Mouse (Mus musculus) ovary, postnatal 14 days (tissue): ENCODE results near the gene Pmvk.
"Not testable (repeated sequence)": the region's sequence is repeated elsewhere in the genome, so short reads cannot be mapped to it uniquely, and the experiment has no call there.

Experiments
- DNase-seq: peaks from one replicate; pipeline ENCODE4 v3.0.0; 2022; ENCODE audit warnings: low spot score

Pmvk gene

GRCm38 (mm10) chr3:89429021-89429420, 25.3 kb upstream of the Pmvk start:
- not testable (repeated sequence) for DNase-seq

- peak; percentile 88 for DNase-seq
These were observed 23.9 kb upstream of the Pmvk start, which contains the start of gene Pygo2 for GRCm38 (mm10) chr3:89430171-89431159. Gene Pygo2 (plus strand): TSS chr3:89430214.

- no peak for DNase-seq
These were observed 21.7 kb upstream of the Pmvk start for GRCm38 (mm10) chr3:89432606-89433005.

- no peak for DNase-seq
These were observed 19.8 kb upstream of the Pmvk start for GRCm38 (mm10) chr3:89434532-89434931.

GRCm38 (mm10) chr3:89435041-89435440, 19.3 kb upstream of the Pmvk start:
- no peak for DNase-seq

GRCm38 (mm10) chr3:89436176-89437113, 17.9 kb upstream of the Pmvk start, which contains the start of gene Pbxip1:
Gene Pbxip1 (plus strand): TSS chr3:89436706.
- DNase-seq: peak; percentile 45

GRCm38 (mm10) chr3:89437269-89437668, 17.1 kb upstream of the Pmvk start:
- DNase-seq: no peak

GRCm38 (mm10) chr3:89440691-89441090, 13.7 kb upstream of the Pmvk start:
- no peak for DNase-seq

GRCm38 (mm10) chr3:89448720-89449537, 5.4 kb upstream of the Pmvk start:
- no peak for DNase-seq

- DNase-seq: peak; percentile 55
These were observed 4.8 kb upstream of the Pmvk start for GRCm38 (mm10) chr3:89449541-89449940.

- no peak for DNase-seq
These were observed 2.4 kb upstream of the Pmvk start for GRCm38 (mm10) chr3:89451916-89452315.

- no peak for DNase-seq
These were observed 1.5 kb downstream of the Pmvk start for GRCm38 (mm10) chr3:89455786-89456285.

- peak; percentile 63 for DNase-seq
These were observed 2.7 kb downstream of the Pmvk start for GRCm38 (mm10) chr3:89456726-89457665.

GRCm38 (mm10) chr3:89458372-89458964, 4.1 kb downstream of the Pmvk start:
- DNase-seq: no peak

- DNase-seq: peak; percentile 83
These were observed 4.8 kb downstream of the Pmvk start for GRCm38 (mm10) chr3:89458965-89459807.

- no peak for DNase-seq
These were observed 13.9 kb downstream of the Pmvk start for GRCm38 (mm10) chr3:89468268-89468667.

GRCm38 (mm10) chr3:89472280-89472679, 17.9 kb downstream of the Pmvk start:
- no peak for DNase-seq

- no peak for DNase-seq
These were observed 19.5 kb downstream of the Pmvk start for GRCm38 (mm10) chr3:89473838-89474237.

- no peak for DNase-seq
These were observed 24.7 kb downstream of the Pmvk start for GRCm38 (mm10) chr3:89479055-89479454.
